Mouse (Mus musculus) heart, embryonic 16.5 days (tissue): ENCODE data around the gene Wars2. TPM values are rescaled to one million over a fixed set of nuclear protein-coding genes. Genes with fewer than 3 reads are reported as not detected.

Source experiments
- ATAC-seq: fragments of 200-750 bp; cut with Nextera tagmentation; replicated peaks from 2 replicates; pipeline ENCODE4 v1.8.0; 2017; ENCODE audit warnings: moderate number of reproducible peaks; ENCODE audit not compliant: insufficient read depth, low FRiP score; ENCODE audit errors: extremely low read depth
- H3K27ac ChIP-seq: fragments of 300-500 bp; sonication (generic); 2 replicates; pipeline ENCODE4 v1.5.1; 2014; ENCODE audit warnings: mild to moderate bottlenecking, low read length, control low read depth, moderate library complexity
- H3K27me3 ChIP-seq: fragments of 300-500 bp; sonication (generic); 2 replicates; pipeline ENCODE4 v1.6.1; 2014; ENCODE audit warnings: low read length, mixed read lengths; ENCODE audit not compliant: control insufficient read depth, insufficient read depth
- H3K36me3 ChIP-seq: fragments of 300-500 bp; sonication (generic); 2 replicates; pipeline ENCODE4 v1.6.1; 2014; ENCODE audit not compliant: control insufficient read depth, insufficient read depth
- H3K4me1 ChIP-seq: fragments of 300-500 bp; sonication (generic); 2 replicates; pipeline ENCODE4 v1.6.1; 2014; ENCODE audit warnings: low read length, mixed read lengths; ENCODE audit not compliant: control insufficient read depth, insufficient read depth
- H3K4me2 ChIP-seq: fragments of 300-500 bp; sonication (generic); 2 replicates; pipeline ENCODE4 v1.6.1; 2014; ENCODE audit warnings: low read depth, mild to moderate bottlenecking, control low read depth, low read length
- H3K4me3 ChIP-seq: fragments of 300-500 bp; sonication (generic); 2 replicates; pipeline ENCODE4 v1.5.1; 2014; ENCODE audit warnings: mild to moderate bottlenecking, control low read depth, low read length
- H3K9ac ChIP-seq: fragments of 300-500 bp; sonication (generic); 2 replicates; pipeline ENCODE4 v1.6.1; 2014; ENCODE audit warnings: low read length, control low read depth
- H3K9me3 ChIP-seq: fragments of 300-500 bp; sonication (generic); replicated peaks from 2 replicates; pipeline ENCODE4 v1.6.1; 2016; ENCODE audit warnings: low read length; ENCODE audit not compliant: control insufficient read depth
- WGBS: fragments of 180-500 bp; shearing (Covaris S2); extraction: QIAGEN DNeasy Blood & Tissue Kit; methylation state at CpG from one replicate; pipeline ENCODE4 v1.1.7; 2014; 5-methylcytosine and 5-hydroxymethylcytosine counted together
- polyA plus RNA-seq: library from polyadenylated mRNA; unstranded; fragments of >200 nt; fragmentation: Nextera tagmentation; extraction: Ambion mirVana; gene quantifications from 2 replicates; pipeline ENCODE4 v1.2.1, GENCODE M21; 2015

The Wars2 gene
- polyA plus RNA-seq, 1 experiment from 2014 or later = 8.6 TPM

DNA sequence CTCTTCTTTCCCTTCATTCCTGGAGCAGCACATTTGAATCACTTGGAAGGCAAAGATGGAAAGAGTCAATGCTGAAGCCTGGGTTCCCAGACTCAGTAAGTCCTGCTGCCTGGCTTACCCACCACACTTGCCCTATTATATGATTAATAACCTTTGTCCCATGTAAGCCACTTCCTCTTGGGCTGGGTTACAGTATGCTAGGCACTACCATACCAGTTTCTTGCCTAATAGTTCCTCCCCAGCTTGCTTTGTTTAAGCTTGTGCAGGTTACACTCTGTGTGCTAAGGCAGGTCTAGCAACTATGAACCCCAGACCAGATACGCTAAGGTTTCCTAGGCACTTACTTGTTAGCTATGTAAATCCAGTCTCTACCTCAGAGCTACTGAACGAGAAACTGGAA, 86.9 kb downstream of the Wars2 start:
- Histone ChIP-seq H3K27me3 (no peaks in the 10 kb centered on the region; the same call in 1 of the 2 replicates), H3K9me3 (no peaks in the 10 kb centered on the region), H3K4me2 (no peak overlapping the region), H3K4me3 (no peak overlapping the region), H3K9ac (no peak overlapping the region), H3K4me1 (no peaks in the 10 kb centered on the region), H3K27ac (no peak overlapping the region), H3K36me3 (no peaks in the 10 kb centered on the region)
- WGBS = 75% methylated on average over 2 of the region's 2 CpGs
- no peak for ATAC-seq

DNA sequence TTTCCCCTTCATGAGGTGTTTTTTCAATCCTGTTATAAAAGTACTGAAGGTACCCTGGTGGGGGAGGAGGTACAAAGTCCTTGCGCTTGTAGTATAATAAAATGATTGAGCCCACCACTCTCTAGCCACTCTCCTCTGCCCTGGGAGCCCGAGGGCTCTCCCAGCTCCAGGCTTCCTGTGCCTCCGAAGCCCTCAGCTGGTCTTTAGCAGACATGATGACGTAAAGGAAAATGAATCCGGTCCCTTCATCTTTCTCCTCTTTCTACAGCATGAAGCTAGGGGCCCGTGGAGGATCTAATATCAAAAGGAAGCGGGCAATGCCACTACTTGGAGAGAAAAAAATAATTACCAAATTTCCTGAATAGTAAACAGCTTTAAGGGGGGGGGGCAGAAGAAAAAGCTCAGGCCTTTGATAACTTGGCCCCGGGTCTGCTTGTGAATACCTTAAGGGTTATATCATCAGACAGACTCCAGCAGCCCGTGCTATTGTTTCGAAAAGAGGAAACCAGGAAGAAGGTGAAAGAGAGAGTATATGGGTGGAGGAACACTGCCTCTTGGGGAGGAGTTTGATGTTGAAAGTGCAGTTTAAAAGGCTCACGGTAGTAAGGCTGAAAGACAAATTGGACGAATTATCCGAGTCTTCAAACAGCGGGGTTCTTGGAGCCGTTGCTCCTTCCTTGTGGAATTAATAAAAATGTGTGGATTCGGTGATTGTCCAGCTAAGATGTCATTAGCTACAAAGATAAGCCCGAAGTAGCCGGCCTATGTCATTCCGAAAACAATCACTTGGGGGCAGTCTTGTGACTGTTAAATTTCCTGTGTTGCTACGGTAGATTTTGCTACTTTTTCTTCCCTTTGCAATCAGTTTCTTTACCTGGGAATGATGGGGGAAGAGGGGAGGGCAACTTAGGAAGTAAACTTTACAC, 92.8 kb downstream of the Wars2 start:
- Histone ChIP-seq H3K9ac (no peak overlapping the region), H3K4me3 (peak overlapping the region; percentile 40), H3K4me2 (peak overlapping the region; percentile 60), H3K36me3 (no peaks in the 10 kb centered on the region), H3K27ac (no peak overlapping the region), H3K4me1 (peaks cover 8% of the 10 kb centered on the region), H3K9me3 (no peaks in the 10 kb centered on the region), H3K27me3 (peaks cover 39% of the 10 kb centered on the region)
- no peak for ATAC-seq
- WGBS = 5% methylated on average over 20 of the region's 20 CpGs

DNA sequence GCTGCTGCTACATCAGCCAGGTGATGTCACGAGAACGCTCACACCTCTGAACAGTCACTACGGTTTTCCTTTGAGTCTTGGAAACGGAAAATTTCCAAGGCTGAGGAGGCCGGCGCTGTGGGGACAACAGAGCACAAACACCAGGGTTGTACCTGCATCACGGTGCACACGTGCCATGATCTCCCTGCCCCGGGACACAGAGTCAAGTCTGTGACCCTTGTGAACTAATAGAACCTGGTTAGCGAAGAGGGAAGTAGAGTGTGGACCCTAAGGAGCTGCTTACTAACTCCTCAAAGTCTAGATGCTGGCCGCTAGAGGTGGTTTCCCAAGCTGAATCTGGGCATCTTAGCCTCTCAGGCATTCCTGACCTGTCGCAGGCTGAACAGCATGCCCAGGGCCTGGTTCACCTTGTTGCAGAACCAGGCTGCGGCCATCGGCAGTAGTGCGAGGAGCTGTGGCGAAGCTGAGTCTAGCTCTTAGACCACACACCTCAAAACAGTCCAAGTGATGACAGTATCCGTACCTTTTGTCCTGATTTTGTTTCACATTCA, 93.5 kb downstream of the Wars2 start:
- 9% methylated on average over 17 of the region's 17 CpGs for WGBS
- no peak for ATAC-seq
- no peak overlapping the region for H3K9ac ChIP-seq
- peaks cover 8% of the 10 kb centered on the region for H3K4me1 ChIP-seq
- H3K36me3 ChIP-seq = no peaks in the 10 kb centered on the region
- H3K4me3 ChIP-seq = peak overlapping the region; percentile 40
- H3K4me2 ChIP-seq = peak overlapping the region; percentile 60
- no peak overlapping the region for H3K27ac ChIP-seq
- no peaks in the 10 kb centered on the region for H3K9me3 ChIP-seq
- peaks cover 46% of the 10 kb centered on the region for H3K27me3 ChIP-seq

DNA sequence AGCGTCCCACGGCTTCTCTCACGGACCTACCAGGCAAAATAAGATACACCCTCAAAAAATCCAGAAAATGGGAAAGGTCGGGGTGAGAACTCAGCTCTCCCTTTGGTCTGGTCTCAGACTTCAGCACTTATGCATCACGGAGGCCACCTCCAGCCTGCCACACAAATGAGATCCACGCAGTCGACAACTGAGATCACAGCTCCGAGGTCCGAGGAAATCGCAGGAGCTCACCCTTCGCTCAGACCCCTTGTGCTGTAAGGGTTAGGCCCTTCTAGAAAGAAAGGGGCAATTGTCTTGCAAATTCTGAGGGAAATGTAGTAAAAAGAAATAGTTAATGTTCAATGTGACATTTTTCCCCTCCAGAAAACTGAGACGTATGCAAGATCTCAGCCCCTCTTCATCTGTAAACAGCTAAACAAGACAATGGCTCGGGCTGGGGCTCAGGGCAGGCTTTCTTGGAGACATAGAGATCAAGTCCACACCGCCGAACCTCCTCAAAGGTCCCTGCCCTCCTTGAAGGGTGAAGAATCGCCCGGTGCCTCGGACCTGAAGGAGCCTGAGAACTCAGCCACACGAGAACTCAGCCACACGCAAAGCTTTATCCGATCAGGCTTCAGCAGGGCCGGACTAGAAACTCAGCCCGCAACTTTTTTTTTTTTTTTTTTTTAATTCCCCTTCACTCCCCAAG, 94.4 kb downstream of the Wars2 start:
- H3K27me3 ChIP-seq = peaks cover 55% of the 10 kb centered on the region
- 9% methylated on average over 23 of the region's 23 CpGs for WGBS
- H3K27ac ChIP-seq = no peak overlapping the region
- no peaks in the 10 kb centered on the region for H3K9me3 ChIP-seq
- no peak overlapping the region for H3K9ac ChIP-seq
- peaks cover 8% of the 10 kb centered on the region for H3K4me1 ChIP-seq
- ATAC-seq = no peak
- no peak overlapping the region for H3K4me2 ChIP-seq
- H3K4me3 ChIP-seq = no peak overlapping the region
- H3K36me3 ChIP-seq = no peaks in the 10 kb centered on the region

DNA sequence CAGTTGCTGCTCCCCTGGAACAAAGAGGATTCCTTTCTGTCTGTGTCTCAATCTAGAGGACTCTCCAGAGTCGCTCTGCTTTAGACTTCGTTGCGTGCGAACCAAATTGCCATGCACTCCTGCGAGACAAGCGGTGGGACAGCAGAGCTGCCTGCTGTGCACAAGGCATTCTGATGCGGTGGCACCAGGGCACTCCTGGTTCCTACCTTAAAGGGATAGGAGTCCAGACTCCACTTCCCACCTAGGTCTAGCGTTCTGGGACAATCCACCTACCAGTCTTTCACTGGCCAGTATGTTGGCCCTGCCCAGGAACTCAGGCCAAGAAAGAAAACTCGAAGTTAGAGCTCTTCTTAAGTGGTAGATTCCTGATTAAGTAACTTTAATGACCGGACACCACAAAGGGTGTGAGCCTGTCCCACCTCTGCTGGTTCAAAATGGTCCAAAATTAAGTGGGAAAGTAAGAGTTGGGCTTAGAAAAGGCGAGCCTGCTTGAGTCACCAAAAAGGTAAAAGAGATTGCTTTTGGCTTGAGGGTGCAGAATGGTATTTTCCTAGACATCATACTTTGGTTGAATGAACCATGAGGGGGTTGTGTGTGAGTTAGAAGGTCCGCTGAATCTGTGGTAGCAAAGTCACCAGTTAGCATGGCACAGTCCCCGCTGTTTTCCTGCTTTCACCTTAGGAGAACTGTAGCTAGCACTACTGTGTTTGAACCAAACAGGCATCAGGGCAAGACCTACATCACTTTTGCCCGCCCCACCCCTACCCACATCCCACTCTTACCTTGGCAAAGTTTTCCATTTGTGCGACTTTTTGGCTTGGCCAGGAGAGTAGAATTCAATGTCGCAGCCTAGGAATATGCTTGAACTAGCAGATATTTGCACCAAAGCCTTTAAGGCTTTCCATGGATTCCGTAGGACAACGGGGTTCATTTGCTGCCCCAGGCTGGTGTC, 95.2 kb downstream of the Wars2 start:
- Histone ChIP-seq H3K4me2 (no peak overlapping the region), H3K4me1 (peaks cover 8% of the 10 kb centered on the region), H3K4me3 (no peak overlapping the region), H3K9ac (no peak overlapping the region), H3K27ac (no peak overlapping the region), H3K27me3 (peaks cover 56% of the 10 kb centered on the region), H3K36me3 (no peaks in the 10 kb centered on the region), H3K9me3 (no peaks in the 10 kb centered on the region)
- WGBS = 6% methylated on average over 18 of the region's 18 CpGs
- no peak for ATAC-seq

DNA sequence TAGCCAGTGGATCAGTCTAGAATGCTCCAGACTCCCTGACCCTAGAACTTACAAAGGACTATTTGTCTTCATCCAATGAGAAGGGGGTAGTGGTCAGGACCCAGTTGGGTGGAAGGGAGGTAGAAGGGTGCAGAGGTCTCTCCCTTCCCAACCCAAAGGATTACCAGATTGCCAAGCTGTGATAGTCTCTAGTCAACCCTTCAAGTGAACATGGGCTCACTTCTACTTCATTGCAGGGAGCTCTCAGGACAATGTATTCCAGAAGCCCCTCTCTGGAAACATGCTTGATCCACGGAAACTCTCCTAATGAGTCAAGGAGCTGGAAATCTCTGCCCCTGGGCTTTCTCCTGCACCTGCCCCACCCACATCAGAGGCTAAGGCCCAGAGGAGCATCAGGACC, 97.8 kb downstream of the Wars2 start:
- ATAC-seq = no peak
- WGBS = 13% methylated on average over 1 of the region's 1 CpGs
- H3K4me1 ChIP-seq = peaks cover 5% of the 10 kb centered on the region
- H3K4me3 ChIP-seq = no peak overlapping the region
- no peak overlapping the region for H3K4me2 ChIP-seq
- no peak overlapping the region for H3K9ac ChIP-seq
- H3K27me3 ChIP-seq = peaks cover 81% of the 10 kb centered on the region
- no peak overlapping the region for H3K27ac ChIP-seq
- H3K36me3 ChIP-seq = no peaks in the 10 kb centered on the region
- H3K9me3 ChIP-seq = no peaks in the 10 kb centered on the region

DNA sequence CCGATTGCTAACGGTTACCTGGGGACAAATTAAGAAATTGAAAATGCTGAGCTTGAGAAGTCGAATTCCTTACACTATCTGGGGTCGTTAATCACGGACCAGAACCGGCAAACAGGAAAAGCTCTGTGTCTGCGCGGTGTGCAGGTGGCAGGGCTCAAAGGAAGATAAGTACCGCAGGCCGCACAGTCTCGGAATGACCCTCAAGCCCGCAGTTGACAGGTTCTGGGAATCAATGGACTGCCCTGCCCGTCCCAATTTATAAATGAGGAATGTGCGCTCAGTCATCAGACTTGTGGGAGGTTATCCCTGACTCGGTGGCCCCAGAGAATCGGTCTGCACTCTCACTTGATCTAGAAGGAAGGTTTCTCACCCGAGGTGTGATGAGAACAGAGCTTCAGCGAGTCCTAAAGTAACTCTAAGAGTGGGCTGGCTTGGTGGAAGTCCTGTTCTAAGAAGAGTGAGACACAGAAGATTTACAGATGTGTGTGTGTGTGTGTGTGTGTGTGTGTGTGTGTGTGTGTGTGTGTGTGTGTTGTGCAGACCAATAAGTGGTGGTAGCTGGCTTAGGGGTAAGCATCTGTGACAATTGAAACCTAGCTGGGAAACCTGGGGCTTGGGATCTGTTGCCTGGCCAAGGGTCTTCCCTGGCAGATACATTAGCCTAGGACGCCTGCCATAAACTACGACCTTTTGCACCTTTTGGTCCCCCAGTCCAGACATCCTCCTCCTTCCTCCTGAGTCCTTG, 98.6 kb downstream of the Wars2 start:
- no peak overlapping the region for H3K4me3 ChIP-seq
- no peak overlapping the region for H3K9ac ChIP-seq
- H3K9me3 ChIP-seq = no peaks in the 10 kb centered on the region
- no peaks in the 10 kb centered on the region for H3K36me3 ChIP-seq
- WGBS = 3% methylated on average over 20 of the region's 20 CpGs
- H3K4me2 ChIP-seq = no peak overlapping the region
- peaks cover under 1% of the 10 kb centered on the region; the same call in 1 of the 2 replicates for H3K4me1 ChIP-seq
- peaks cover 84% of the 10 kb centered on the region for H3K27me3 ChIP-seq
- no peak overlapping the region for H3K27ac ChIP-seq
- ATAC-seq = no peak

DNA sequence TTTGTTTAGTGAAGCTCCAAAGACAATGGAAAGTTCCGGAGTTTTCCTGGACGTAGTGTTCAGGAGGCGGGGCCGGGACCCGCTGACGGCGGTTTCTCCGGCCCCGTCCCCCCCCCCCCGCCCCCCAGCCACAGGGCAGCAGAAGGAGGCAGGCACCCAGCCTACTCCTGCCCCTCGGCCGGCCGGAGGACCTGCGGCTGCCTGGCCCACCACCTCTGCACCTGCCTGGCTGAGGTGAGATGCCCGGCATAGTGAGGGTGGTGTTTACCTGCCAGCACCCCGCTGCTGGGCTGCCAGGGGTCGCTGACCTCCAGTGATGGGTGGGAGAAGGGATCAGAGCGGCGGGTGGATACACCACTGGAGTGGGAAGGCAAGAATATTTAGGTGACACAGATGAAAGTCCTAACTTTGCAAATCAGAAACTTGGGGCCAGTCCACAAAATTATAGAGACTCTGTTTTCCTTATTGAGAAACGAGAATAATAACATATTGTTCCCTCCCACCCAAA, 99.4 kb downstream of the Wars2 start, which contains the start of gene Tbx15:
Gene Tbx15 (plus strand): TSS at position 169 of the 508 bp plus-strand sequence.
- Histone ChIP-seq H3K27ac (no peak within 1 kb of the TSS), H3K4me2 (peak within 1 kb of the TSS; percentile 46), H3K4me3 (peak within 1 kb of the TSS; percentile 32), H3K9me3 (no peaks in the 10 kb centered on the region), H3K36me3 (no peaks in the 10 kb centered on the region), H3K9ac (no peak within 1 kb of the TSS), H3K4me1 (no peaks in the 10 kb centered on the region), H3K27me3 (peaks cover 84% of the 10 kb centered on the region)
- ATAC-seq = no peak
- WGBS = 3% methylated on average over 19 of the region's 20 CpGs
